Mouse (Mus musculus): ENCODE measurements at regions not wholly inside any gene's neighbourhood (a gene's known extent, or its start where the extent isn't known, plus 50 kb on each side); places are given as distances from the start of the nearest gene placed in this dataset.

GRCm38 (mm10) chr2:107614715-107615114 is 324.3 kb downstream of the Kcna4 start:
- TF ChIP-seq POLR2A (IDR thresholded peaks at IDR 0.05; ENCODE audit: extremely low read depth, insufficient read depth, low read length) (no peak), CTCF (IDR thresholded peaks at IDR 0.05; ENCODE audit: extremely low read depth, insufficient read depth, low read length) (no peak)
